Mouse (Mus musculus) MEL (cell line): Measurements from ENCODE around the gene Rps6kc1.

Source experiments
- CHD1 ChIP-seq: IDR thresholded peaks from 2 replicates; pipeline ENCODE4 v1.6.1; 2012; ENCODE audit warnings: low read depth, mild to moderate bottlenecking, inconsistent platforms, low read length, improper control_type of control experiment
- CTCF ChIP-seq, 3 experiments: IDR thresholded peaks in 2 of 3; conservative IDR thresholded peaks in 1 of 3; 2 replicates each; pipeline ENCODE4 v1.5.1; 2011 to 2012; ENCODE audit warnings: low read length in 3 of 3, low read depth in 2 of 3, mild to moderate bottlenecking in 2 of 3, improper control_type of control experiment in 1 of 3, inconsistent platforms in 1 of 3, mixed read lengths in 1 of 3, moderate library complexity in 1 of 3; ENCODE audit not compliant: control insufficient read depth in 1 of 3, insufficient read depth in 1 of 3, poor library complexity in 1 of 3, severe bottlenecking in 1 of 3
- E2F4 ChIP-seq: IDR thresholded peaks from 2 replicates; pipeline ENCODE4 v1.6.1; 2011; ENCODE audit warnings: low read depth, low read length, improper control_type of control experiment, borderline replicate concordance
- EP300 ChIP-seq, 2 experiments: IDR thresholded peaks; 2 replicates each; pipeline ENCODE4 v1.6.1; 2011; ENCODE audit warnings: improper control_type of control experiment in 2 of 2, low read length in 2 of 2, low read depth in 1 of 2, mild to moderate bottlenecking in 1 of 2
- KAT2A ChIP-seq: conservative IDR thresholded peaks from 2 replicates; pipeline ENCODE4 v1.6.1; 2012; ENCODE audit warnings: low read depth, low read length, improper control_type of control experiment, inconsistent platforms
- MAX ChIP-seq: IDR thresholded peaks from 2 replicates; pipeline ENCODE4 v1.6.1; 2011; ENCODE audit warnings: low read length, improper control_type of control experiment
- MAZ ChIP-seq: IDR thresholded peaks from 2 replicates; pipeline ENCODE4 v1.6.1; 2012; ENCODE audit warnings: low read depth, mild to moderate bottlenecking, inconsistent platforms, low read length, improper control_type of control experiment
- MEF2A ChIP-seq: IDR thresholded peaks from 2 replicates; pipeline ENCODE4 v1.6.1; 2014; ENCODE audit warnings: low read depth, mild to moderate bottlenecking, inconsistent platforms, low read length, improper control_type of control experiment; ENCODE audit not compliant: poor library complexity, insufficient replicate concordance, severe bottlenecking; ENCODE audit errors: extremely low read depth
- POLR2A ChIP-seq, 2 experiments: IDR thresholded peaks; 2 replicates each; pipeline ENCODE4 v1.6.1; 2011 to 2012; ENCODE audit warnings: low read length in 2 of 2, mild to moderate bottlenecking in 2 of 2, control low read depth in 1 of 2, improper control_type of control experiment in 1 of 2, low read depth in 1 of 2, moderate library complexity in 1 of 2; ENCODE audit not compliant: control insufficient read depth in 1 of 2, insufficient read depth in 1 of 2, poor library complexity in 1 of 2
- SMC3 ChIP-seq: IDR thresholded peaks from 2 replicates; pipeline ENCODE4 v1.6.1; 2011; ENCODE audit warnings: low read depth, low read length, improper control_type of control experiment
- USF1 ChIP-seq: IDR thresholded peaks from 2 replicates; pipeline ENCODE4 v1.6.1; 2014; ENCODE audit warnings: low read depth, mild to moderate bottlenecking, inconsistent platforms, low read length, improper control_type of control experiment, moderate library complexity
- USF2 ChIP-seq, 2 experiments: IDR thresholded peaks; 2 replicates each; pipeline ENCODE4 v1.6.1; 2011 to 2012; ENCODE audit warnings: improper control_type of control experiment in 2 of 2, low read length in 2 of 2, borderline replicate concordance in 1 of 2, inconsistent platforms in 1 of 2, low read depth in 1 of 2, mild to moderate bottlenecking in 1 of 2; ENCODE audit not compliant: insufficient read depth in 1 of 2
- ZKSCAN1 ChIP-seq: IDR thresholded peaks from 2 replicates; pipeline ENCODE4 v1.6.1; 2012; ENCODE audit warnings: low read depth, mild to moderate bottlenecking, inconsistent platforms, low read length, improper control_type of control experiment, moderate library complexity
- ZMIZ1 ChIP-seq: IDR thresholded peaks from 2 replicates; pipeline ENCODE4 v1.6.1; 2012; ENCODE audit warnings: low read depth, mild to moderate bottlenecking, inconsistent platforms, low read length, improper control_type of control experiment, moderate library complexity

DNA sequence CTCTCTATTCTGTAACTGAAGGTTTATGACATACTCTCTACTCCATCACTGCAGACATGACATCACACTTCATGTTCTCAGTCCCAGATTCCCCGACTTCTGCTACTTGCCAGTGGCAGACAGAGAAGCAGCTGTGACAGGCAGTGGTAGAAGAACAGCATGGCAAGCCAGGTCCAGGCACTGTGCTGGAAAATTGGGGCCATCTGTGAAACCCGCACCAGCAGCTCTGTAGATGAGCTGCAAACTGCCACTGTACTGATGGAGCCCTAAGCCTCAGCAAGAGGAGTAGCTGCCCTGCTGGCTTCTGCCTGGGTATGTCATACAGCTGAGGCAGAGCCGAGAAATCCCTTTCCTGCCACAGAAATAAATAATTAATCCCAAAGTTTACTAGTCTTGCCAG lies 236.1 kb downstream of the Rps6kc1 start:
- no peak for TF ChIP-seq MEF2A
- TF ChIP-seq E2F4: no peak
- TF ChIP-seq ZKSCAN1: no peak
- TF ChIP-seq ZMIZ1: no peak
- TF ChIP-seq CTCF (IDR thresholded peaks at IDR 0.05 in 2 of 3, conservative IDR thresholded peaks at IDR 0.05 in 1 of 3; ENCODE audit: control insufficient read depth in 1 of 3, insufficient read depth in 1 of 3, low read depth in 2 of 3, low read length in 3 of 3, poor library complexity in 1 of 3, severe bottlenecking in 1 of 3): no peak
- no peak for TF ChIP-seq POLR2A (IDR thresholded peaks at IDR 0.05; ENCODE audit: control insufficient read depth in 1 of 2, insufficient read depth in 1 of 2, low read depth in 1 of 2, low read length in 2 of 2, poor library complexity in 1 of 2)
- no peak for TF ChIP-seq KAT2A
- TF ChIP-seq SMC3: no peak
- TF ChIP-seq EP300 (IDR thresholded peaks at IDR 0.05; ENCODE audit: low read depth in 1 of 2, low read length in 2 of 2): no peak
- TF ChIP-seq MAX: no peak
- TF ChIP-seq USF1: no peak
- no peak for TF ChIP-seq USF2 (IDR thresholded peaks at IDR 0.05; ENCODE audit: borderline replicate concordance in 1 of 2, insufficient read depth in 1 of 2, low read depth in 1 of 2, low read length in 2 of 2)
- TF ChIP-seq CHD1: no peak
- no peak for TF ChIP-seq MAZ
